Mouse (Mus musculus) CD8-positive naive resting alpha-beta T cell, adult 2 months (primary cell): Measurements from ENCODE around the gene Asic1.
A peak's percentile ranks its signal among the peaks of the same experiment; 100 is the strongest.
"Not testable (repeated sequence)": the region's sequence is repeated elsewhere in the genome, so short reads cannot be mapped to it uniquely, and the experiment has no call there.

ENCODE experiments used
- DNase-seq, 2 experiments: peaks; one replicate each; pipeline ENCODE4 v3.0.0; 2022; ENCODE audit warnings: low read depth in 2 of 2, low spot score in 2 of 2

Asic1 gene

DNA sequence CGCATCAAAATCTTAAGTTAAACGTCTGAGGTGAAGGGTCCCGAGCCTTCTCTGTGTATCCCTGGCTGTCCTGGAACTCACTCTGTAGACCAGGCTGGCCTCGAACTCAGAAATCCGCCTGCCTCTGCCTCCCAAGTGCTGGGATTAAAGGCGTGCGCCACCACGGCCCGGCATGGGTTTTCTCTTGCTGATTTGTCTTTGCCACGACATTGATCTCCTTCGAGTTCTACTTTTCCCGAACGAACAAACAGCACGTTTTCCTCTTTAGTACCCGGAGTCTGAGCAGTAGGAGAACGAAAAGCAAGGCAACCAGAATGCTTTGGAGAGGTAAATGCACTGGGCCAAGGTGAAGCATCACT, 31.5 kb downstream of the Asic1 start:
- not testable (repeated sequence) for DNase-seq

DNA sequence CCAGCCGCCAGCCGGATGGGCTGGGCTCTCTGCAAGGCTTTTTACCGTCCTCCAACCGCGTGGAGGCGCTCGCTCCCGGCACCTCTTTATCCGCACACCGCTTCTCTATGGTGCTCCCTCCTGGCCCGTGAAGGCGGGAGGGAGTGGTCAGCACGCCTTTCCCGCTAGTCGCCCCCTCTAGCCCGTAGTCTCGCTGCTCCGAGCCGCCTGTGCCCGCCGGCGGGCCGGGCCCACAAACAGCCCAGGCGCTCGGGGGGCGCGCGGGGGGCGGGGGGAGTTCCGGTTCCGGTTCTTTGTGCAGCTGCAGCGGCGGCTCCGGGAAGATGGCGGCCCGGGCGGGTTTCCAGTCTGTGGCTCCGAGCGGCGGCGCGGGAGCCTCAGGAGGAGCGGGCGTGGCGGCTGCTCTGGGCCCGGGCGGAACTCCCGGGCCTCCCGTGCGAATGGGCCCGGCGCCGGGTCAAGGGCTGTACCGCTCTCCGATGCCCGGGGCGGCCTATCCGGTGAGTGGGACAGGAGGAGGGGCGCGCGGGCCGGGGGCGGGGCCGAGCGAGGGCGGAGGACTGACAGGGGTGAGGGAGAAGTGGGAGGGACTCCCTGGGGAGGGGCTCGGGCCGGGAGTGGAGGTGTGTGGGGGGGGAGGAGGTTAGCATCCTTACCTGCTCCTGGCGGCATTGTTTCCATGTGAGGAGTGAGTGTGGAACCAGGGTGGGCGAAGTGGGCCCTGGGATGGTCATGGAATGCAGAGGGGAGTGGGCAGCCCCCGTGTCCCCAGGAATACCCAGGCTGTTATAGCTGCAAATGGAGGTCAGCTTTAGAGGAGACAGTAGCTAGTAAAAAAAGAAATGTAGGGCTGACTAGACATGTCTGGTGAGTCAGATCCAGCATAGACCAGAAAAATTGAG, 32.1 kb downstream of the Asic1 start, which contains the start of gene Smarcd1:
Smarcd1 (plus strand) TSS at position 131 of the 902 bp plus-strand sequence.
- DNase-seq: peak; percentile 88 to 91

DNA sequence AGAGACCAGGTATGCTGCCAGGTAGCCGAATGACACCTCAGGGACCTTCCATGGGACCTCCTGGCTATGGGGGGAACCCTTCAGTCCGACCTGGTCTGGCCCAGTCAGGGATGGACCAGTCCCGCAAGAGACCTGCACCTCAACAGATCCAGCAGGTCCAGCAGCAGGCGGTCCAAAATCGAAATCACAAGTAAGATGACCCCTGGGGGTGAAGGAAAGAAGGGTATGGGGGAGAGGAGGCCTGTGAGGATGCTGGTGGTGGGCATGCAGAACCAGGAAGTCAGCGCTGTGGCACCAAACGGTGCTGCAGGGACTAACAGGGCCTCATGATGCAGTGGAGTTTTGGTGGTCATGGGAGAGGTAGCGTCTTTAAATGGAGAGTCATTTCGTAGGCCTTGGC, 32.9 kb downstream of the Asic1 start:
- DNase-seq: no peak

DNA sequence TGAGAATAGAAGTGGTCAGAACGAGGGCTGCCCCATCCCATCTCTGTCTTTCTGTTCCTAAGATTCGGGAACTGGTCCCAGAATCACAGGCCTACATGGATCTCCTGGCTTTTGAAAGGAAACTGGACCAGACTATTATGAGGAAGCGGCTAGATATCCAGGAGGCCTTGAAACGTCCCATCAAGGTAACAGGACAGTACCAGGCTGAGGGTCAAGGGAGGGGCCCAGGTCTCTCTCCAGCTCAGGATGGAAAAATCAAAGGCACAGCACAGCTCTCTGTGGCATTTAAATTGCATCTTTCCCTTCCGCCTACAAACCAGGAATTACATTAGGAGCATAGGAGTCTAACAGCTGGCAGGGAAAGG, 33.5 kb downstream of the Asic1 start:
- DNase-seq: no peak

DNA sequence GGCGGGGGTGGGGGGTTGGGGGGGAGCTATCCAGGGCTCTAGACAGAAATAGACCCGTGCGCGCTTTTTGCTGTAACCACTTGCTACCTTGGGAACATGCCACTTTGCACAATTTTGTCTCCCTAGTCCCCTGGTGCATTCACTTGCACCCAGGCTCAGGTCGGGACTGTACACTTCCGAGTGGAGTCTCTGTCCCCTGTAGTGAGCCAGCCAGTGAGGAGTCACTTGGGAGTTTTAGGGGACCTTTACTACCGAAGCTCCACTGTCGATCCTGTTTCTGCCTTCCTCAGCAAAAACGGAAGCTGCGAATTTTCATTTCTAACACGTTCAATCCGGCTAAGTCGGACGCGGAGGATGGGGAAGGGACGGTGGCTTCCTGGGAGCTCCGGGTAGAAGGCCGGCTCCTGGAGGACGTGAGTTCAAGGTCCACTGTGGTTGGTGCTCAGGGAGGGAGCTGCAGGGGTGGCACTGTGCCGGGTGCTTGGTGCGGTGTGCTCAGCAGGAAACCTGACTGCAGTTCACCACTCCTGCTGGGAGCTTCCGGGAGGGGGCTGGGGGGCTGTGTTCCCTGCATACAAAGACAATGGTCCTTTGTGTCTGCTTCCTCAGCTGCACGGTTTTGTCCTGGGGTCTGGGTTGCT, 34.0 kb downstream of the Asic1 start:
- DNase-seq: no peak

DNA sequence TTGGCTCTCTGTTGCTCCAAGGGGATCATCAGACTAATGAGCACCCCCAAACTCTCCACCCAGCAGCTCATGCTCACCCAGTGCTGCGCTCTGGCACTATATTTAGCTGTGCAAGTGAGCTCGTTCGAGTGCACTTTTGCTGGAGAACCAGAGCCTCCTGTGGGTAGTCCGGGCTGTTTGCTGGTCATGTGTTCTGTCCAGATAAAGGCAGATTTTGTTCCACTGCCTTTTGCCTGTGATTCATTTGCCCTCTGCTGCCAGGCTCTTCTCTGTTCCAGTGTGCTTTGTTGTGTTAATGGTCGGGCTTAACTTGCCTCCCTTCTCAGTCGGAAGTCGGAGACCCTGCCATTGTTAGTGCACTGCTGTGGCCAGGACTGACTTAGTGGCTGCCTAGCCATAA, 34.7 kb downstream of the Asic1 start:
- no peak for DNase-seq

DNA sequence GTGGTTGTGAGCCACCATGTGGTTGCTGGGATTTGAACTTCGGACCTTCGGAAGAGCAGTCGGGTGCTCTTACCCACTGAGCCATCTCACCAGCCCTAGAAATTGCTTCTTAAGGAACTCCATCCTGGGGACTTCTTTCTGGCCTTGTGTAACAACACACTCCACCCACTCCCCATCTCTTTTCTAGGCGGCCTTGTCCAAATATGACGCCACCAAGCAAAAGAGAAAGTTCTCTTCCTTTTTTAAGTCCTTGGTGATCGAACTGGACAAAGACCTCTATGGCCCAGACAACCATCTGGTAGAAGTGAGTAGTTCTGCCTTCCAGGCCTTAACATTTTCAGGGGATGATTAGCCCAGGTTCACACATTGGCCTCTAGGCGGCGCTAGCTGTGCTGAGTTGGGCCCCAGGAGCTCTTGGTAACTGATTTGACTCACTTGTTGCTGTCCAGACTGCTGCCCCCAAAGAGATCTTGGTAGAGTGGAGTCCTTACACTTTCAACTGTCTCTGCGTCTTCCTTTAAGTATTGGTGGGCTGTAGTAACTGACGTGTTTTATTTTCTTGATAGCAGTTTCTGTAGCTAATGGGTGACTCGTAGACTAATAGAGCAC, 35.4 kb downstream of the Asic1 start, which contains the start of gene Gm17349:
Gm17349 (minus strand) TSS at position 51 of the 609 bp plus-strand sequence.
- DNase-seq: peak; percentile 37 to 58

DNA sequence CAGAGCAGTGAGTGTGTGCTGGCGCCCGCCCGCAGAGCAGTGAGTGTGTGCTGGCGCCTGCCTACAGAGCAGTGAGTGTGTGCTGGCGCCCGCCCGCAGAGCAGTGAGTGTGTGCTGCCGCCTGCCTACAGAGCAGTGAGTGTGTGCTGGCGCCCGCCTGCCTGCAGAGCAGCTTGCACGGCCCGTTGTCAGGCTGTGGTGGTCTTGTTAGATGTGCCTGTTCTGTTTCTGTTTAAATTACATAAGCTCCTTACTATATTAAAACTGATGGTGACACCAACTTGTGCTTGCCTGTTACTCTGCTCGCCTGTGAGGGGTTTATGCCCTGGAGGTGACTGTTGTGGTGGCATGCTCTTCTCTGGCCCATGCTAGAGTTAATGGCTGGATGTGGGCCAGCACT, 38.0 kb downstream of the Asic1 start:
- no peak for DNase-seq

DNA sequence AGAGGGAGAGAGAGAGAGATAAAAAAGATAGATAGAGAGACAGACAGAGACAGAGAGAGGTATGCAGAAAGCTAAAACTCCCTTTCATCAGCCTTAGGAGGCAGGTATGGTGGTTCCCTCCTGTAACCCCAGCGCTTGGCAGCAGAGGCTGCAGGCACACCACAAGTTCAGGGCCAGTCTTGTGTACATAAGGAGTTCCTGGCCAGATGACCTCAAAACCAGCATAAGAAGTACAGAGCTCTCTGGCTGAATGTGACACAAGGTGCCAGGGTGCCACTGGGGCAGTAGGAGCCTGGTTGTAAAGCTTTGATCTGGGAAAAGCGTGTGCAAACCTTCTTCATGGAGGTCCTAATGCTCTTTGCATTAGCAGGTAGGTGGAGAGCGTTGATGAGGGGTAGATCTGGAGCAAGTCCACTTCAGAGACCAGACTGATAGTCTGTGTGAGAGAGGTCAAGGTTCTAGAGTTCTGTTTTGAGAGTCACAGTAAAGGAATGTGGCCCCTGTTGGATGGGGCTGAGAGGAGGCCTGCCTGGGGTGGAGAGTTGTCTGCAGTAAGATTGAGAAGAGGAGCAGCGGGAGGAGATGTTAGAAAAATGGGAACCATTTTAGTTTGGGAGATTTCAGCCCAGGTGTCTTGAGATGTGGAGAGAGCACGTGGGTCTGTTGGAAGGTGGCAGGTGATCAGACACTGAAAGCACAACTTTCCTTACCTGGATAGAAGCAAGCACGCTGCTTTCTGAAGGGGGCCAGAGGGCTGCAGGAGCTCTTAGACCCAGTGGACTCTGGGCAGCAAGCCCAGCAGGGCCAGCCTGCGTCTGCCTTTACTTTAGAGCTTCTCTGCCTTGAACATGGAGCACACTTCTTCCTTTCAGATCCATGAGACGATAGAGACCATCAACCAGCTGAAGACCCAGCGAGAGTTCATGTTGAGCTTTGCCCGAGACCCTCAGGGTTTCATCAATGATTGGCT, 40.3 kb downstream of the Asic1 start:
- DNase-seq: no peak

DNA sequence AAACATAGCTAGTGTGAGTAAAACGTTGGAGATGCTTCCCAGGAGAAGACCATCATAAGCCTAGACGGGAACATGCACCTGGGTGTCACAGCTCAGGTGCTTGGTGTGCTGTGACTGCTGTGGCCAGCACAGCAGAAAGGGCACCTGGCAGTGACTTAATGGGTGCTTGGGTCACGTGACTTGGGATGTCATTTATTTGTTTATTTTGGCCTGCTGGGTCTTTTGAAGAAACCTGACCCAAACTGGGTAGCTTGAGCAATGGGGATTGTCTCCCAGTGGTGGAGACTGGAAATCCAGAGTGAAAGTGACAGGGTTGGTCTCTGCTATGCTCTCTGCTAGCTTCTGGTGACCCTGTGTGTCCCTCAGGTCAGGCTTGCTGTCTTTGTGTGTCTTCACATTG, 41.3 kb downstream of the Asic1 start:
- DNase-seq: no peak

DNA sequence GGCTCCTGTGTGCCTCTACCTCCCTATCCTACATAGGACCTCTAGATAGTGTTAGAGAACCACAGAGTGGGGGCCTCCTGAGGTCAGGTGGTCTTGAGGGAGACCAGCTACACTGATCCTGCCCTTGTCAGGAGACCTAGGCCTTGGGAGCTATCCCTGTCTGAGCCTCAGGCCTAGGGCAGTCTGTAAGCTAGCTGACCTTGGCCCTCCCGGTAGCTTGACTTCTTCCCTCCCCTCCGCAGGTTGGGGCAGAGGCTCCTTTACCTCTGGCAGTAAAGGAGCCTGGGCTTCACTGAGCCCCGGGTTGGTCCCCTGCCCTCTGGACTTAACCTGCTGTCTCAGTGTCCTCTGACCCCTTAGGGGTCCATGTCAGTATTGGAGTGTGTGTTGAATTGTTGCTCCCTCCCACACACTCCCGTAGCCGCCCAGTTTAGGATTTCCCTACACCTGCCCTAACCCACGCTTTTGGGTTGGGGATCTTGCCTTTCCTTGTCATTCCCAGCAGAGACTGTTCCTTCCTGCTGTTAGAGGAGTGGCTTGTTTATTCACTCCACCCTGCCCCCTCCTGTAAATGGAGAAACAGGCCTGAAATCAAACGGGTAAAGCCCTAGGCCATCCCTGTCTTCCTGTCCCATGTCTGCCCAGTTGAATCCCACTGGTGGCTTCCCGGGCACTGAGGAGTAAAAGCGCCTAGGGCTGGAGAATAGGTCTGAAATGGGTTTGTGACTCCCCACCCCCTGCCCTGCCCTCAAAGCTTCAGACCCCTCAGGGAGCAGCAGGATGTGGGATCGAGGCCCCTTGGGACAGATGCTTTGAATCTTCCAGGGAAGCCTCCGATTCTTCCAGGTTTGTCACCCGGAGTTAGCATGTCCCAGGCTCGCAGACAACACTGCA, 42.7 kb downstream of the Asic1 start:
- DNase-seq: no peak

DNA sequence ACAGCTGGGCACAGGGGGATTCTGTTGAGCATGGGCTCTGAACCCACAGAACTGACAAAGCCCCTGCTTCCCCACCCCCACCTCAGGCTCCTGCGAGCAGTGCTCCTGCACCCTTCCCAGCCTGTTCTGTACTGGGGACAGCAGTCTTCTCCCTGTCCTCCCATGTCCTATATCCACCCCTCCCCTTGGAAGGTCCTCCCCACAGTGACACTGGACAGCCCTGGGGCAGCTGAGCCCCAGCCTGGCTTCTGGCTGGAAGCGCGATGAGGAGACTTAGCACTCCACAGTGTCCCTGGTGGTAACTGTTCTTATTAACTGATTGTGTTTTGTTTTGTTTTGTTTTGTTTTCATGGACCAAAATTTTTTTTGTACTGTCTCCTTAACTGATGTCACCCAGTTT, 43.4 kb downstream of the Asic1 start:
- DNase-seq: no peak

DNA sequence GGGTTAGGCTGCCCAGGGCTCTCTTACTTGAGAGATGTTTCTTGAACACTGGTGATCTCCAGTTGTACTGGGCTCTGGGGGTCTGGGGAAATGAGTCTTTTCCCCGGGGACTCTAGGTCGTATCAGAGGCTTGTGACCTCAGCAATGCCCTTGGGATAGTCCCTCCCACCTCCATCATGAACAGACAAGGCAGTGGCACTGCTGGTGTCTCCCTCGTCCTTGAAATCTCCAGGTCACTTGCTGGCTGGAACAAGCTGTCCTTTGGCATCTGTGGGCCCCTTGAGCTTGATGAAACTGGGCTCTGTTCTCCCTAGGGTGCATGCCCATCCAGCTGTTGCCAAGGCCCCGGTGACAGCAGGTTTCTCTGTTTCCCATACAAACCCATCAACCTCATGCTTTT, 44.0 kb downstream of the Asic1 start:
- no peak for DNase-seq

DNA sequence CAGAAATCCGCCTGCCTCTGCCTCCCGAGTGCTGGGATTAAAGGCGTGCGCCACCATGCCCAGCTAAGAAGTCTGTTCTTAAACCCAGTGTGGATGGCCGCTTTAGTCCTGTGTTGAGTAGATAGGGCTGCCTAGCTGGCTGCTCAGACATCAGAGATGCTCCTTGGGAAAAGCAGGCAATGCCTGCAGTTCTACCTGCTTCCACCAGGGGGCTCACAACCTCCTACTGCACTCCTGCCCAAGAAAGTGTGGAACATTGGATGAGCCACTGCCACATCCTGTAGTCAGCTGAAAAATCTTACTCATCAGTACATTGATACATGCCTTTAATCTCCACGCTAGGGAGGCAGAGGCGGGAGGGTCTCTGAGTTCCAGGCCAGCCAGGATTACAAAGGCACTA, 44.7 kb downstream of the Asic1 start:
- peak; percentile 55 to 68 for DNase-seq

DNA sequence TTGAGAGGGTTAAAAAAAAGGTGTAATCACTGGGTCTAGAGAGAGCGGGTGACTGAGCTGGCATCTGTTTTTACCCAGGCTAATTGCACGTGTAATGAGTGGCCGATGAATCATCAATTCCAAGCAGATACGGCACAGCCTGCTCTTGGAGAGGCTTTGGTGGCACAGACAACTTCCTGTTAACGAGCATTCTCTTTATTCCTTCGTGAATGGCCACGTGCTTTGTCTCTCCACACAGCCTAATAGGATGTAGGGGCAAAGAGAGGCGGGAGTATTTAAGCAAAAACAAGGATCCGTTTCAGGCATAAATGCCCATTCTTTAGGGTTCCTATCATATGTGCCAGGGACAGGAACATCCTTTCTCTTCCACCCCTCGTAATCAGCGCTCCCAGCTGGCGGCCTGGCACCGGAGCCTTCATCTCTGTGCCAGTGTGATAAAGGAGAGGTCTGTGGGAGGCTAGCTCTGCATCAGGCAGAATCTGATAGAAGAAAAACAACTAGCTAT, 45.2 kb downstream of the Asic1 start:
- no peak for DNase-seq

DNA sequence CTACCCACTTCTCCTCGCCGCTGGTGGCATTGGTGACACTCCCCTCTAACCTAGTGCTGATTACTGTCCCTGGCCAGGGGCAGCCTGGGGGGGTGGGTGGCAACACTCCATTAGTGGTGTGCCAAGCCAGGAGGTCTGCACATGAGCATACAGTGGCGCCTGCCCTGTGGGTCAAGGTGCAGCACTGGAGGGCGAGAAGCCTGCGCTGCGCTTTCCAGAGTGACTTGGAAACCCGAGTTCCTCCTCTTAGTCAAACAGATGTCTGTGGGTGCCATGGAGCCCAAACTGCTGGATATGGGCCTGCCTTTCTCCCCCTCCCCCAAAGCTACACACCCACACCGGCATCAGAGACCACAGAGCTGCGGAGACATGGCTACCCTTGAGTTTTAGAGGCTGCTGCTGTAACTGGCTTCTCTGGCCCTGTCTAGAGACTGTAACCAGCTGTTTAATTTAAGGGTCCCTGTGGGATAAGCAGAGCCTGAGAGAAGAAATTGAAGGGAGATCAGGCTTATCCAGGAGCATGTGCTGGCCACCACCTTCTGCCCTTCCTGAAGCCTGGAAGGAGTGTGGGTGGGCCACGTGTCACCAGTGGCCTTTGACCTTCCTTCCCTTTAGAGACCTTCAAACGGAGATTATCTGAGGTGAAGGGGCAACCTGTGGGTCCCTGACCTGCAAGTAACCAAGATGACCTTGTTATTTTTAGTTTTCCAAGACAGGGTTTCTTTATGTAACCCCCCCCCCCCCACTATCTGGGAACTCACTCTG, 46.0 kb downstream of the Asic1 start:
- DNase-seq: no peak

DNA sequence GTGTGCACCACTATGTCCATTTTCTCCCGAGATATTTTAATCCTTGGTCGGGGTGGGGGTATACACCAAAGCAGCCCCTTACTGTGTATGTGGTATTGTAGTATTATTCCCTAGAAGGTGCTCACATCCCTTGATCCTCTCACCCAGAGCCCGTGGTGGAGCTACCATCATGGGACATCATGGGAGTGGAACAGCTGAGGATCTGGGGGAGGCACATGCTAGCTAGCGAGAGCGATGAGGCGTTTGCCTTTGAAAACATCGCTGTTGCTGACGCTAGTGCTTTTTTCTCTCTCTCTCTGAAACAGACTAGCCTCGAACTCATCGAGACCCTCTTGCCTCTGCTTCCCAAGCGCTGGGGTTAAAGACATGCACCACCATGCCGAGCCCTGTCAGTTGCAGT, 46.6 kb downstream of the Asic1 start:
- no peak for DNase-seq

DNA sequence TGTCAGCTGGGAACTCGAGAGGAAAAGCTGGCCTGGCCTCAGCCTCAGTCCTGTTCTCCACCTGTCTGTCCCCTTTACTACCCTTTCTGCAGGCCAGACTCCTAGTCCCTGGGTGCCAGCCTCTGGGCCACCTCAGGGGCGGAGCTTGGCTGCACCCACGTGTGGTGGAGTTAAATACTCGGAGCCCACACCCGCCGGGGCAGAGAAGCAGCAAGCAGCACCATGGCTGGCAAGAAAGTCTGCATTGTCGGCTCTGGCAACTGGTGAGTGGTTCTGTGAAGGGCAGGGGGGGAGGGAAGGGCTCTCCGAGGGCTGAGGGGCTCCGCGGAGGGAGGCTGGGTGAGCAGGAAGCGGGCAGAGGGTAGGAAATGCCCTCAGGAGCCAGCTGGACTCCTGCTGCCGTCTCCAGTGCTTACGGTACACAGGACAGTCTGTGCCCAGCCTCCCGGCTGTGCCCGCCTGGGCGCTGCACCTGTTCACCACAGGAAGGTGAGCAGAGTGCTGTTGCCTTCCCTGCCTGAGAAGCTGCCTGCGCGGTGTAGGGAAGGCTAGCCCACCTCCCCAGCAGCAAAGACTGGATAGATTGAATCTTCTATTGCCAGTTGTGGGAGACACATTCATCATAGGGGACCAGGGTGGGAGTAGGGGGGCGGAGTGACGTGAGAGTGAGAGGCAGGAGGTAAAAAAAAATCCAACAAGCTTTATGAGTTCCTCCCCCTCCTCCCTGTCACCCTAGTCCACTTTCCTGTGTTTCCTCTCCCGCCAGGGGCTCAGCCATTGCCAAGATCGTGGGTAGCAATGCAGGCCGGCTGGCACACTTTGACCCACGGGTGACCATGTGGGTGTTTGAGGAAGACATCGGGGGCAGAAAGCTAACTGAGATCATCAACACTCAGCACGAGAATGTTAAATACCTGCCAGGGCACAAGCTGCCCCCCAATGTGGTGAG, 47.5 kb downstream of the Asic1 start, which contains the start of gene Gpd1:
Gpd1 (plus strand) TSS at position 130 of the 949 bp plus-strand sequence.
- no peak for DNase-seq
